Mouse (Mus musculus) heart, adult 9 months (tissue): ENCODE measurements around the gene Olfr1250.
"Not testable (repeated sequence)": the region's sequence is repeated elsewhere in the genome, so short reads cannot be mapped to it uniquely, and the experiment has no call there.

Source experiments
- DNase-seq, 2 experiments: peaks; one replicate each; pipeline ENCODE4 v3.0.0; 2022; ENCODE audit warnings: low spot score in 2 of 2

Olfr1250 gene

DNA sequence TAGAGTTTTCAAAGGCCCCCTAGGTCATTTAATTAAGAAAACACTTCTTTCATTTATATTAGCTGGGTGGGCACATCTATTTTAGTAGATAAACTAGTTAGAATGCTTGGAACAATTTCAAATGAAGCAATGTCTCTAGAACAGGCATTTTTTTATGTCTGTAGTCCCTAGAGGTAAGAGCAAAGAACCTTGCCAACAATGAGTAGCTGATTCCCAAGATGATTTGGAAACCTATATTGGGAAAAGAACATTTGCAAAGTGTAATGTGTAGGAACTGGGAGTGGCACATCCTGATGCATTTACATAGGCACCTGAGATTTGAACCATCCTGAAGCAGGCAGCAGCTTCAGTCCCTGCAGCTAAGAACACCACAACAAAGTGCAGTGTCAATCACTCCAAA, at the start of gene Olfr1250:
TSS of gene Olfr1250 (minus strand) at position 101 of the 400 bp plus-strand sequence.
- DNase-seq: no peak

DNA sequence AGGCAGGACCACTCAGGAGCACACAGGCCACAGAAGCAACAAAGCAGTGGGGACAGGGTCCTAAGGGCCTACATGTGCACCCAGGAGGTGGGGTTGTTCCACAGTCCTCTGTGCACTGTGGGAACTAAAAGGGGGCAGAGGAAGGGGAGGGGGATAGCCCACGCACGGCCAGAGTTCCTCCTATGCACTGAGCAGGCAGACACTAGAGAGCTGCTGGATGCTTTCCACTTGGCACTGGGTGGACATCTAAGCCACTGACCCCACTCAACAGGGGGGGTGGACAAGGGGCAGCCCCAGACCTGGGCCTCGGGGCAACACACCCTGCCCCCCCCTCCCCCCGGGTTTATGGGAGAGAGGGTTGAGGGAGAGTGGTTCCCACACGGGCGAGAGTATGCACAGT, 30.7 kb upstream of the Olfr1250 start:
- no peak for DNase-seq

DNA sequence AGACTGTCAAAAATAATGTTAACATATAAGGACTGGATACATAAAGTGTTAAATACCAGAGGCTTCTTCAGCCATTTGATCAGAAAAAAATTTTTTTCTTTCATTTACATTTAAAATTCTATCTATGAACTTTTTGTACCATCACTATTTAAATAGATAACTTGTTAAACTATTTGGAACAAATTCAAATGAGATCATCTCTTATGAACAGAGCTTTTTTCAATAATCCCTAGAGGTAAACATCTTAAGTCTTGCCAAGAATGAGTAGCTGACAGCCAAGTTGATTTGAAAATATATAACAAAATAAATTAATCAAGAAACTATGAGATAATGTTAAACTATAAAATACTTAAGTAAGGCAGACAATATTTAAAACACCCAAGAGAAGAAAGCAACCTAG, 10.6 kb upstream of the Olfr1250 start, which contains the start of gene Olfr1251:
TSS of gene Olfr1251 (minus strand) at position 101 of the 400 bp plus-strand sequence.
- no peak for DNase-seq

DNA sequence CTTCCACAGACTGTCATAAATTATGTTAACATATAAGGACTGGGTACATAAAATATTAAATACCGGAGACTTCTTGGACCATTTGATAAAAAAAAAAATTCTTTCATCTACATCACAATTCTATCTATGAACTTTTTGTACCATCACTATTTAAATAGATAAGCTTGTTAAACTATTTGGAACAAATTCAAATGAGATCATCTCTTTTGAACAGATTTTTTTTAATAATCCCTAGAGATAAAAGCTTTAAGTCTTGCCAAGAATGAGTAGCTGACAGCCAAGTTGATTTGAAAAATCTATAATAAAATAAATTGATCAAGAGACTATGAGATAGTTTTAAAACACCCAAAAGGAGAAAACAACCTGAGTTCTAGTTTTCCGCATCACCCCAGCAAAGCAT, 26.4 kb downstream of the Olfr1250 start, which contains the start of gene Olfr1249:
TSS of gene Olfr1249 (minus strand) at position 101 of the 400 bp plus-strand sequence.
- DNase-seq: no peak

DNA sequence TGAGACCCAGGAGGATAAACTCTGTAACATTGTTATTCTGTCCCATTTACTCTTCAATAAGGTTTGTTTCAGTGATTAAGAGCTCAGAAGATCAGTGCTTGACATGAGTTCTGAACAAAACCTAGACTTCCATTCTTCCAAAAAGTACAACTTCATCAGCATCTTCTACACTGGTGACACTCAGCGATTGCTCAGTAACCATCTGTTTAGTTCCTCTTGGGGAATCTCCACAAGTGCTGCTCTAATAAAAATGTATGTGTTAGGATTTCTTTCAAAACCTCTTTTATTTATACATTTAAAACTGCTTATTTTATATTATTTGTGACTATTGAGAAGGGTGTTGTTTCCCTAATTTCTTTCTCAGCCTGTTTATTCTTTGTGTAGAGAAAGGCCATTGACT, 43.1 kb downstream of the Olfr1250 start, which contains the start of gene Olfr1248:
TSS of gene Olfr1248 (minus strand) at position 101 of the 400 bp plus-strand sequence.
- DNase-seq: not testable (repeated sequence)

DNA sequence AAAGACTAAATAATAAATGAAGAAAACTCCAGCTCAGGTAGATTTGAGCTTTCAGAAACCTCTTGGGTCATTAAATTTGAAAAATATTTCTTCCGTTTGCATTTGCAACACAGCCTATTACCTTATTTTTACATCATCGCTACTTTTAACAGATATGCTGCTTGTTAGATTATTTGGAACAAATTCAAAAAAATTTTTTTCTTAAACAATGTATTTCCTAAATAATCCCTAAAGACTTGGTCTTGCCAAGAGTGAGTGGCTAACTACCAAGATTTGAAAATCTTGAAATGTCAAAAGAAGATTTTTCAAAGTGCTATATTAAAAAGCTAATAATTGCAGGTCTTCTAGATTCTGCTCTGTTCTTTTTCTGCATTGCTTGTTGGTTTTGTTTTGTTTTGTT, 47.2 kb downstream of the Olfr1250 start, which contains the start of gene Olfr1247:
TSS of gene Olfr1247 (minus strand) at position 101 of the 400 bp plus-strand sequence.
- no peak for DNase-seq
